Mouse (Mus musculus) C2C12 (cell line): Measurements from ENCODE around the gene Olfr1065.

ENCODE experiments used
- CEBPB ChIP-seq: IDR thresholded peaks from one replicate; pipeline ENCODE4 v1.6.1; 2011; ENCODE audit warnings: low read depth, mild to moderate bottlenecking, control low read depth, moderate library complexity
- CTCF ChIP-seq: IDR thresholded peaks from one replicate; pipeline ENCODE4 v1.5.1; 2011; ENCODE audit not compliant: control insufficient read depth, insufficient read depth, insufficient read length
- MAX ChIP-seq: IDR thresholded peaks from one replicate; pipeline ENCODE4 v1.6.1; 2011; ENCODE audit warnings: mild to moderate bottlenecking, control low read depth
- MYOD1 ChIP-seq: IDR thresholded peaks from one replicate; pipeline ENCODE4 v1.6.1; 2011; ENCODE audit warnings: low read depth; ENCODE audit not compliant: control insufficient read depth, insufficient read length
- MYOG ChIP-seq: IDR thresholded peaks from one replicate; pipeline ENCODE4 v1.6.1; 2011; ENCODE audit not compliant: control insufficient read depth, insufficient read length; ENCODE audit errors: extremely low read depth
- USF1 ChIP-seq: IDR thresholded peaks from one replicate; pipeline ENCODE4 v1.6.1; 2011; ENCODE audit warnings: low read depth, mild to moderate bottlenecking, control low read depth, moderate library complexity

GRCm38 (mm10) chr2:86395114-86395513 lies 55.3 kb downstream of the Olfr1065 start:
- TF ChIP-seq MYOD1 (no peak), CTCF (no peak), MAX (no peak), USF1 (no peak), CEBPB (no peak), MYOG (no peak)
